Mouse (Mus musculus) spleen, postnatal 14 days (tissue): Measurements from ENCODE around the gene Gpr142.

Experiments used
- DNase-seq, 2 experiments: peaks; one replicate each; pipeline ENCODE4 v3.0.0; 2021 to 2022; ENCODE audit warnings: low spot score in 2 of 2

The Gpr142 gene

DNA sequence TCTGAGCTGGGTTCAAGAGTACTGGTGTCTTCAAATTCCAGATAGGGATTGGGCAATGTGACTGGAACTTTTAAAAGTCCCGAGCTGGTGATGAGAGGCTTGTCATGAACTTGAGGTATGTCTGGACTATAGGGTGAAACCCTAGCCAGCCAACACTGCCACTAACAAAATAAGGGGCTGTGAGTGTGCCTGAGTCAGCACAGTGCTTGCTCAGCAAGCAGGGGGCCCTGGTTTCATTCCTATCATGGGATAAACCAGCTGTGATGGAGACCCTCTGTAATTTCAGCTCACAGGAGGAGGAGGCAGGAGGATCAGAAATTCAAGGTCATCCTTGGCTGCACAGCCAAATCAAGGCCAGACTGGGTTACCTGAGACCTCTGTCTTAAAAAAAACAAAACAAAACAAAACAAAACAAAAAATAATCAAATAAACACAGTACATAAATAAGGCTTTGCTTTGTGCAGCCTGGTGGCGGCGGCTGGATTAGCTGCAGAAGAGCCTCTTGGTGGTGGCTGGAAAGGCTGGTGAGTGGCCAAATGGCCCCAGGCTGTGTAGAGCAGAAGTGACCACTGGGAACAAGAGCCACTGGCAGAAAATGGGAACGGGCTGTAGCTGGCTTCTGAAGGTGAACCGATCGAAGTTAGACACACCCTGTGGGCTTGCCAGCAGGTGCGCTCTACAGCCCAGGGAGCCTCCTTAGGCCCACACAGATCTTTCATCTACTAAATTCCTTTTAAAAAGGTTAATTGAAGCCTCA lies 45.9 kb downstream of the Gpr142 start:
- DNase-seq = no peak

- DNase-seq = no peak
These were observed 47.6 kb downstream of the Gpr142 start for GRCm38 (mm10) chr11:114846336-114846735.

DNA sequence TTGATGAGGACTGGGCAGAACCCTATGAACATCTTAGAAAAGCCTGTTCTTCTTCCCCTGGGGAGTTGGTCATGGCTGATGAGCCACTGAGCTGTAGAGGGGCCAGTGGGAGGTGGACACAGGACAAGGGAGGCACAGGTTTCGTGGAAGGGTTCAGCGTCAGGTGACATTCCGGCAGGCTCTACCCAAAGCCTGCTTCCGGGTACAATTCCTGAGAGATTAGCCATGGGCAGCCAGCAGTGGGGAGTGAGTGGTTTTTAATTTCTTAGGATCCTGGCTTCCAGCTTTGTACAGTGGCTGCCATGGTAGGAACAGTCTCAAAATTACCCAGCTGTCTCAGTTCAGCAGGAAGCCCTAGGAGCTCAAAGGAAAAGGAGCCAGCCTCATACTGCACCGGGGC lies 48.3 kb downstream of the Gpr142 start:
- DNase-seq = no peak

GRCm38 (mm10) chr11:114849572-114849971 lies 50.8 kb downstream of the Gpr142 start:
- DNase-seq = no peak

GRCm38 (mm10) chr11:114850066-114850451 lies 51.3 kb downstream of the Gpr142 start:
- no peak for DNase-seq

DNA sequence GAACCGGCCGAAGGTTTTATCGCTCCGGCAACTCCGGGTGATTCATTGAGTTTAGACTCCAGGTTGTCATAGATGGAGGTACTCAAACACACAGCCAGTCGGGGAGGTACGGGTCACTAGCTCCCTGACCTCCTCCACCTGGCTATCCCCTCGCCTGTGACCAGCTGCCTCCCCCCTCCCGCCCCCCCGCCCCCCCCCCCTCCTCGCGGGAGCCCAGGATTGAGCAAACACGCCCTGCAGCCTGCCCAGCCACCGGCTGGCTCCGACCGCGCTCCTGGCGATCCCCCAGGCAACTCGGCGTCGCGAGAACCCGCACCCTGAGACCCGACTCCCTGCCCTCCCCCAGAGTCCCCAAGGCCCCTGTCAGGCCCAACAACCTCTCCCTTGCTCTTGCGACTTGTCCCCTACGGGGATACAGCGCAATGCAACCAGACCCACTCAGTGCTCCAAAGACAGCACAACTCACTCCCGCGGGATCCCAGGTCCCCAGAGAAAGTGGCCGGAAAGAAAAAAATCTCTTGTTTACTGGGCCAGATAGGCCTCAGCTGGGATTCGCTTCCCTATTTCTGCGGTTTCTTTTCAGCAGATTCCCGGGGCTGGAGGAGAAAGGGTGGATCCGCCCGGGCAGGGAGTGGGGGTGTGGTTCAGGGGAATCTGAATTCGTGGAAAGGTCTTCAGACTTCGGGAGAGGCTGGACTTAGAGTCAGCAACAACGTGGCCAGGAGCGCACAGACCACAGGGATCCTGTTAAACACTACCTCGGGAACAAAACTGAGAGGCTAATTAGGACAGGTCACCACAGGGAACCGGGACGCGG lies 51.9 kb downstream of the Gpr142 start, which contains the start of gene Gprc5c:
Gprc5c (plus strand) TSS at position 701 of the 817 bp plus-strand sequence.
- DNase-seq = no peak

- DNase-seq = no peak
These were observed 52.5 kb downstream of the Gpr142 start for GRCm38 (mm10) chr11:114851269-114851607.

- DNase-seq = no peak
These were observed 53.0 kb downstream of the Gpr142 start for GRCm38 (mm10) chr11:114851608-114852310.

DNA sequence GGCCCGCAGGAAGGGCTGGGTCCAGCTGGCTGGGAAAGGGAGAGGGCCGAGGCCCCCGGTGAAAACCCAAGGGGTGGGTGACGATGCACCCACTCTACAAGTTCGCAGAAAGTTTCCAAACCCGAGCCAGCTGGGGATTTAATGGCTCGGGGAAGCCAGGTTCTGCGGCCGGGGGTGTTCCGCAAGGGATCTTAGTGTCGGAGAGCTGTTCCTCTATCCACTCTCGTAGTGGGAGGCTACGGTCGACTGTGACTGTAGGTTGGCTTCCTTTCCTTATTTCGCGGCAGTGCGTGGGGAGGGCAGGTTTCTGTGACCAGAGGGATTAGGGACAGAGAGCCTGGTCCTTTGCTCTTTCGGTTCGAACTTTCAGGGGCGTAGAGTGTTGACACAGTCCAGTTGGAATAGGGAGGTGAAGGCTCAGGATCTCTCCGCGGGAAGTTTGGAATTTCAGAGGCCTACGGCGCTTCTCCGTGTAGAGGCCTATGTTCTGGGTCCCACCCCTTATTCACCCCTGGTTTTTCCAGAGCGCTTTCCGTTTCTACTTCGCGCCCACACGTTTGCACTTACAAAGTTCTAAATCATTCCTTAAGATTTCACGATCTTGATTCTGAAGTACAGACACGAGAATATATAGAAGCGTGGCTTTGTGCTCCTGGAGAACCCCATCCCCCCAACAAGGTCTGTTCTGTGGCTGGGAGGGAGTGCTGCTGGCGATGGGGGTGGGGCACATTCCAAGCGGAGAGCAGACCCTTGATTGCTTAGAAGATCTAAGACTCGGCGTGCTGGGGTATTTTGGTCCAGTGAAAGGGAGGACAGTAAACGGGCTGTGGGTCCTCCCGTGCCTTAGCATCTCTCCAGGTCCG lies 53.8 kb downstream of the Gpr142 start:
- no peak for DNase-seq

DNA sequence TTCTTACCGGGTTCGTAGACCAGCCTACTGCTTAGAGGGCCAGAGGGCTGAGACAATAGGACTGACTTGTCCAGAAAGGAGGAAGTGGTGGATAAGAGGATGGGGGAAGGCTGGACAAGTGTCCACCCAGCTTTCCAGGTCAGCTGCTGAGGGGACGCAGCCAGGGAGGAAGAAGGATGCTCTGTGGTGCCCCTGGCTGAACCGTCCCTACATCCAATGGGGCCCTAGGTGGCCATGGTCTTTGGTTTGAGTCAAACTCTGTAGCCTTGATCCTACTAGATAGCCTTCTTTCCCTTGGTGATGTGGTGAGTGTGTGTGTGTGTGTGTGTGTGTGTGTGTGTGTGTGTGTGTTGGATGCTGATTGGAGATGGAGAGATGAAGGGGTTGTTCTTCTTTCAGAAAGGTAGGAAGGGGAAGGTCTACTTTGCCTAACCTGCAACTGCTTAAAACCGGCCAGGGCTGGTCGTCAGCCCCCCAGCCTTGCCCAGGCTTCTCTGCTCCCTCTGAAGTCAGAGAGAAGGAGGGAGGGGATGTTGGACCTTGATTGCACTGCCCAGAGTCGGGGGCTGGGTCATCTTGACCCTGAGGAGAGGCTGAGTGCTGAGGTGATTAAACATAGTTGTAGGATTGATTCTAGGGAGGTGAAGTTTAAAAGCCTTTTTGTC lies 54.6 kb downstream of the Gpr142 start:
- DNase-seq = no peak

DNA sequence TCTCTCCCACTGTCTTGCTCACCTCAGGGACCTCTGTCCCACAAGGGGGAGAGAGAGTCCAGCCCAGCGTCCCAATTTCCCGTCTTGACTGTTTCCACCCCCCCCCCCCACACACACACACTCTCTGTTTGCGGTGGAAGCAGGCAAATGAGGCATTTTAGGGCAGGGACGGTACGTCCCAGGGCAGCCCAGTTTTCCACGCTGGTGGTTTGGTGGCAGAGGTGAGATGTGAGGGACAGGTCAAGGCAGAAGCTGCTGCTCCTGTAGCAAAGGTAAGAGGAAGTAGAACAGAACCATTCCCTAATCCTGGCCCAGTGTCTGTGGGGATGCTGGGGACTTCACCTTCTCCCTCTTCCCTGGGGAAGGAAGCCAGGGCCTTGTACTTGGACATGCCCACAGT lies 55.9 kb downstream of the Gpr142 start:
- no peak for DNase-seq

DNA sequence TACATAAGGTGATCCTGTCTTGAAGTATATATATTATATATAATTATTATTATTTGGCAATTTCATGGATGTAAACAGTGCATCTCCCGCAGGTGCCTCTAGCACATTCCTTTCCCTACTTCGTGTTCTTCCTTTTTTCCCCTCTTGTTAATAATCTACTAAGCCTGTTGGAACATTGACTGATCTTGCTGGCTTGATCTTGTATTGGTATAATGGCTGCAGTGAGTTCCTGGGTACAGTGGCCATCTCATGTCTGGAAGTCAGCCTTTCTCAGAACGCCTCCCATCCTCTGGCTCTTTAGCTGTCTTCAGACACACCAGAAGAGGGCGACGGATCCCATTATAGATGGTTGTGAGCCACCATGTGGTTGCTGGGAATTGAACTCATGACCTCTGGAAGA lies 57.4 kb downstream of the Gpr142 start:
- no peak for DNase-seq
